Mouse (Mus musculus) bone marrow, adult 2 months (tissue): Measurements from ENCODE around the gene Gna12.

Source experiments
- CTCF ChIP-seq: fragments of 200-500 bp; IDR thresholded peaks from 2 replicates; pipeline ENCODE4 v1.5.1; 2011; ENCODE audit warnings: low read length, control low read depth; ENCODE audit not compliant: control insufficient read depth, insufficient read depth
- POLR2A ChIP-seq: fragments of 200-500 bp; IDR thresholded peaks from 2 replicates; pipeline ENCODE4 v1.6.1; 2011; ENCODE audit warnings: low read depth, mild to moderate bottlenecking, control low read depth, low read length, borderline replicate concordance; ENCODE audit not compliant: control insufficient read depth

DNA sequence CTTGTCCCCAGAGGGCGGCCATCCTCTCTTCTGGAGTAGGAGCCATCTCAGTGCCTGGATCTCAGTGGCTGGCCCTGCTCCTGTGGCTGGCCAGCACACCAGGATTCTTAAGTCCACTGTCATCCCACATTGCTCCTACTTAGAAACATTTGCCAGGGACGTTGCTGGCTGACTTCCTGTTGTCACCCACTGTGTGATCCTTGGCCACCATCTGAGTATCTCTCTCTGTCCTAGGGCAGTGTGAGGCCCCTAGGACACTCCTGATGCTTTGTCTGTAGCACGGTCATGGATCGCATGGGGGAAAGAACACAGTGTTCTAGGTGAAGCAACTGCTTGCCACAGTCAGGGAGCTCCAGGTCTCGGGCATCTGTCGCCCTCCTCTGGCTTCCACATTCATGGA lies 119.9 kb downstream of the Gna12 start:
- TF ChIP-seq CTCF: no peak
- TF ChIP-seq POLR2A: no peak
